Mouse (Mus musculus) layer of hippocampus, postnatal 10 days (tissue): ENCODE data around the gene Csmd2. TPM values are rescaled to one million over a fixed set of nuclear protein-coding genes. Genes with fewer than 3 reads are reported as not detected.
"Not testable (repeated sequence)": the region's sequence is repeated elsewhere in the genome, so short reads cannot be mapped to it uniquely, and the experiment has no call there.

Source experiments
- DNase-seq, 2 experiments: peaks; one replicate each; pipeline ENCODE4 v3.0.0; 2021; ENCODE audit warnings: low spot score in 2 of 2
- total RNA-seq, 2 experiments: library from RNA; stranded (reverse); gene quantifications; 2 replicates each; pipeline ENCODE4 v1.2.3; 2021

Gene Csmd2
- total RNA-seq, 2 experiments from 2014 or later = 44.4 to 51.1 TPM

GRCm38 (mm10) chr4:128041901-128042300, 54.2 kb downstream of the Csmd2 start:
- DNase-seq = no peak

DNA sequence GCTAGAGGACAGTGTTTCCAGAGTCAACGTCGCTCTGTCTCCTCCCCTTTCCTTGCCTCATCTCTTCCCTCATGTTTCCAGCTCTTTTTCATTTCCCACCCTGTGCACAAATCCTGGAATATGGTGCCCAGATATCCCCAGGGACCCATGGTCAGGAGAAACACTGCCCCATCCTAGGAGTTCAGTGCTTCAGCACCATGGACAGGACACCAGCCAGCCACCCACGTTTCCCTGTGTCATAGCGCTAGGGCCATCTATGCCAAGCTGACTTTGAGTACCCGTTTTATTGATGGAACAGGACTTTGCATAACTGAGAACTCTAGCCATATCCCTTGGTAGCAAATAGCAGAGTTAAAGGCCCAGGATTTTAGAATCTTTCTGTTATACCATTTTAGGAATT, 55.0 kb downstream of the Csmd2 start:
- DNase-seq = no peak

DNA sequence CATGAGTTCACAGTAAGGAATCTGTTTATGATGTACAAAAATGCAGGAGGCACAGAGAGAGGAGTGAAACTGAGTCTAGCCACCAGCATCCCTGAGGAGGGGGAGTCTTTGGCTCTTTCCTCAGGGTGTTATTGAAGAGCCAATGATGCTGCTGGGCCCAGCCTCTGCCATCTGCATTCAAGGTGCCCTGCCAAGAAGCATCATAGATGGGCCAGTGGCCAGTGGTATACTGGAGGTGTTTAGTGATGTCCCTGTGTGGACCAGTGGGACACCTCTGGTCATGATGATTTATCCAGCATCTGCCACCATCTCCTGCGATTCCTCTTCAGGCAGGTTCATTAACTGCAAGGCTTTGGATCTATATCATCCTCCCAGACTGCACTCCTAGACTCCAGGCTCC, 61.1 kb downstream of the Csmd2 start:
- no peak for DNase-seq

DNA sequence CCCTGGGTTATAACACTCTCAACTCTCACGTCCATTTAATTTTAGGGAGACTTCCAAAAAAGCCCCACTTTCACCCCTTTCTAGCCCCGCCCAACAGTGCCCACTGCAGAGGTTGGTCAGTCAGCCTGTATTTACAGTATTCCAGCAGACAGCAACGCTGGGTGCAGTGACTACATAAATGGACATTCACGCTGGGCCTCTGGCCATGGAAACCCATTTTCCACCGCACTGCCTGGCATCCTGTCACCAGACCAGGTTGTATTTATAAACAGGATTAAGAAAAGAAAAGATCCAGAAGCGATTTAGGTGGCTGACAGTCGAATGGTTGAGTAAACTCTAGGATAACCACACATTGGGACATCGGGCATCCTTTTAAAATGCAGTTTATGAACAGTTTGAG, 65.0 kb downstream of the Csmd2 start:
- no peak for DNase-seq

DNA sequence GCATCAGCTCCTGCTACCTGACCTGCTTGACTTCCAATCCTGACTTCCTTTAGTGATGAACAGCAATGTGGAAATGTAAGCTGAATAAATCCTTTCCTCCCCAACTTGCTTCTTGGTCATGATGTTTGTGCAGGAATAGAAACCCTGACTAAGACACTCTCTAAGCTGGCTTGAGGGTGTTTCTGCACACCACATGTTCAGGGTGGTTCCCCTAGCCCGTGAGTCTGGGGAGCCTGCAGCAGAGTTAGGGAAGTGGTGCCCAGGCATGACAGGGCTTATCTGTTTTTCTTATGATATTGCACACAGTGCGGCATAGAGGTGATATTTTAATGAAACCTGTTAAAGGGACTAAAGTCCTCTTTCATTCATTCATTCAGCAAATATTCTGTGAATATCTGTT, 73.6 kb downstream of the Csmd2 start:
- DNase-seq = not testable (repeated sequence)

- no peak for DNase-seq
Observed at GRCm38 (mm10) chr4:128067189-128067588, 79.5 kb downstream of the Csmd2 start.

- DNase-seq = no peak
Observed at GRCm38 (mm10) chr4:128084466-128084865, 96.8 kb downstream of the Csmd2 start.

GRCm38 (mm10) chr4:128085096-128085495, 97.4 kb downstream of the Csmd2 start:
- DNase-seq = no peak

DNA sequence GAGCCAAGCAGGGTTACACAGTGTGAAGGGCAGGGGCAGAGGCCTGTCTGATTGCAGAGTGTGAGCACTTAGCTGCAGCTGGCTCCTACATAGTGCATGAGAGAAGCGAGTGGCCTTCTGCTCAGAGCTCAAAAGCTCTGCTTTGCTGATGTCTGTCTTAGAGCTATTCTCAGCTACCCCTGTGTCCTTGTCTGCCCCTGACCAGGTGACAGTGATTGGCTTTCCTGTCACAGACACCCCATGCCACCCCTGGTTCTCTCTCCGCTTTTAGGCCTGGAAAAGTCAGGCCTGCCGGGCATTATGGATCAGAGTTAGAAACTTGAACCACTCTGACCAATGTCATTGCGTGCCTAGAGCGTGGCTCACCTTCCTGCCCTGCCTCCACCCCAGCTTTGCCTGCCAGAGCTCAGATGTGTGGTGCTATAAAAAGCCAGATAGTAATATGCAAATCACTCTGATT, 99.5 kb downstream of the Csmd2 start:
- DNase-seq = no peak

DNA sequence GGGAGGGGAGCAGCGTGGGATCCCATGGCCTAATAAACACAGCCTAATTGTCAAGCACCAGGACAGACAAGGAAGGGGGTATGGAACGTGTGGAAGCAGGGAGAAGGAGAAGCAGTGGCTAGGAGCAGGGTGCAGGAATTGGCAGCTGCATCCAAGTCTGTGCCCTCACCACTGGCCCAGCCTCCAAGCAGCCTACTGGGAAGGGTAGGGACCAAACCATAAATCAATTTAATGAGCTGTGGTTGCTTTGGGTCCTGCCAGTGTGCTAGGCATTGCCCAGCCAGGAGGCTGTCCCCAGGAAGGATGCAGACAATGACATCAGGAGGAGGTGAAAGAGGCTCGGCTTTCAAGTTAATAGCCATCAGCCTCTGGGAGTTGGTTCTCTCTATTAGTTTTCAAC, 100.0 kb downstream of the Csmd2 start:
- DNase-seq = no peak

- no peak for DNase-seq
Observed at GRCm38 (mm10) chr4:128088264-128088663, 100.6 kb downstream of the Csmd2 start.

- DNase-seq = no peak
Observed at GRCm38 (mm10) chr4:128091938-128092337, 104.3 kb downstream of the Csmd2 start.

DNA sequence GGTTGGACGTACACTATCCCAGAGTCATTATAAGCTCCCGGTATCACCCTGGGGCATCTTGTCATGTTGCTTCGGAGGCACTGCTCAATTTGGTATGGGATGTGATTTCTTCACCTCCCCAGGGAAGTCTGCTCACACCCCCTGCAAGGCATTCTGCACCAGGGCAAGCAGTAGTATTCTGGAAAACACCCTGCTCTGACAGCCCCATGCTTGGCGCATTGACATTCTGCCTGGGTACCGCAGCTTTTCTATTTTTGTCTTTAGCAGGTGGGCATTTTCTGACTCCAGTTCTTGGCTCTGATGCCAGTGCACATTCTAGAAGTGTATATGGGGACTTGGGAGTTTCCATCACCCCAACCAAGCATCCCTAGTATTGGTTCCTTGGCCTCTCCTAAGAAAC, 111.9 kb downstream of the Csmd2 start:
- DNase-seq = no peak

GRCm38 (mm10) chr4:128100541-128100940, 112.9 kb downstream of the Csmd2 start:
- no peak for DNase-seq

GRCm38 (mm10) chr4:128116331-128116730, 128.7 kb downstream of the Csmd2 start:
- no peak for DNase-seq

- DNase-seq = no peak
Observed at GRCm38 (mm10) chr4:128123281-128123680, 135.6 kb downstream of the Csmd2 start.

GRCm38 (mm10) chr4:128124738-128125137, 137.1 kb downstream of the Csmd2 start:
- no peak for DNase-seq

DNA sequence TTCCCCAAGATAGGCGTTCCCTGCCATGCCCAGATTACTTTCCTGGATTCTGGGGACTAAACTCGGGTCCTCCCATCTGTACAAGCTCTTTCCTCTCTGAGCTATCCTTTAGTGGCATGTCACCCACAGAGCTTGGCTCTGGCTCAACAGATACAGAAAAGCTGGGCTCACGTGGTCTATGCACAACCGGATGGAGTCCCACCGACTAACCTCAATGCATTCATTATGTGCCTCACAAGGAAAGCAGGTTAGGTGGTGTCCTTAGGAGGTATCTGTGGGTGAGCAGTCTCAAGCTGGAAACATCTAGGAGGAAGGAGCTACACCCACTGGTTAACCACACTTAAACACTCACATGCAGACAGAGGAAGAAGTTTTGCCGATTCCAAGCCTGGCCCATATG, 140.9 kb downstream of the Csmd2 start:
- no peak for DNase-seq

DNA sequence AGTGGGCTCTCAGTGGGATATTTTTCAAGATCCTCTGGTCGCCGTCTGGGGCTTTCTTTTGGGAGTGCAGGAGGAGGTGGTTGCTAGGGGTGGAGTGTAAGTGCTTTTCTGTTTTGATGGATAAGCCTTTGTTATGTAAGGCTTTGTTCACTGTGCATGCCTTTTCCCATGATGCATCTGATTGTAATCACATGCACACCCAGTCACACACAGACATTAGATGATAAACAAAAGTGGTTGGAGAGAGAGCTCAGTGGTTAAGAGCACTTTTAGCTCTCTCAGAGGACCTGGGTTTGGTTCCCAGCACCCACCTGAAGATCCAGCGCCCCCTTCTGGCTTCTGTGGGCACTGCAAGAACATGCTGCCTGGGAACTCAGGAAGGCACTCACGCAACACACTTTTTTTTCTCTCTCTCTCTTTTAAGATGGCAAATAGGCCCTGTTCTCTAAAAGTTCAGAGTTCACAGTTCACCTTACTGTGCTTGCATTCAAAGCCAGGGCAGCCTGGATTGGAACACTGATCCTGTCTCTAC, 143.0 kb downstream of the Csmd2 start:
- no peak for DNase-seq

DNA sequence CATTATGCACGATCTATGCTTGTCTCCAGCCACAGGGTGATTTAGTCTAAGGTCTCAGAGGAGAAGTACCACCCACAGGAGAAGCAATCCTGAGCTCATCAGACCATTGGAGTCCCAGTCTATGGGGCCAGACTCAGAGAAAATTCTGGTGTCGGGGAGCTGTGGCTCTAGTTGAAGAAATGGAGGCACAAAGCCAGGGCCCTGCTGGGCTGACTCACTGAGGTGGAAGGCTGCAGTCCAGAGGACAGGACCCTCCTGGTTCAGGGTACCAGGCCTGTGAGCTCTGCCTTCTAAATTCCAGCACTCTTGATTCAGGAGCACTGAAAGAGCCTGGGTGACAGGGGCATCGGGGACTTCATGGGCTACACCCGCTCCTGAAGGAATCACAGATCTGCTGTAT, 144.0 kb downstream of the Csmd2 start:
- no peak for DNase-seq

DNA sequence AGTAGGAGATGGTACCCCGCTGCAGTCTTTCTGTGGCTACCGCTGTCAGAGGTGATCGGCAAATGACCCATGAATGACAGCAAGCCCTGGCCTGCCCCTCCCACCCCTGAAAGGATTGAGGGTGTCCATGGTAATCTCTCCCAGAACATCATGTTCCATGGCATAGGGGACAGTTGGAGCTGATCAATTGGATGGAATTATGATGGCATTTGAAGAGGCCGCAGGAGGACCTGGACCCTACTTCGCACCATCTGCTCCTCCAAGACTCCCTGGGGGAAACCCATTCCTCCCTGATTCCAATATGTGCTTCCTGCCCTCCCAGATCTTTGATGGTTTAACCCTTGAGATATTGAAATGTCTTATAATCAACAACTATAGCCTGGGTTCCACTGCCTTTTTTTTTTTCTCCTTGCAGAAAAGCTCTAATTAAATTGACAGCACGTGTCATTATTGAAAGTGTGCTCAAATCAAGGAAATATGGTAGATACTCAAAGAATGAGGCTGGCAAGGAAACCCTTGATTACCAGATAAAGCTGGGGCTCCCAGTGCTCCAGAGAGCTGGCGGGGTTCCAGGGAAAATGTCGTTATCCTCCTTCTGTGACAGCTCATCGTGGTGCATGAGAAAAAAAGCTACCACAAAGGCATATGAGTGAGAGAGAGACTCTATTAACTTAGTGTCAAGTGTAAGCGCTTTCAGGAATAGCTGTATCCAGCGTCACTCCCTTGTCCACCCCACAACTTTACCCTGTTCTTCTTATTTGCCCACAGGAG, 145.4 kb downstream of the Csmd2 start:
- peak; percentile 45 to 60 for DNase-seq

- DNase-seq = no peak
Observed at GRCm38 (mm10) chr4:128134348-128134994, 146.8 kb downstream of the Csmd2 start.
